Mouse (Mus musculus) forebrain, embryonic 12.5 days (tissue): ENCODE data around the gene Aatk. TPM values are rescaled to one million over a fixed set of nuclear protein-coding genes. Genes with fewer than 3 reads are reported as not detected.

Source experiments
- ATAC-seq: fragments of 200-750 bp; cut with Nextera tagmentation; 2 replicates; pipeline ENCODE4 v1.8.0; 2017; ENCODE audit warnings: moderate TSS enrichment; ENCODE audit not compliant: low FRiP score
- H3K27ac ChIP-seq: fragments of 300-500 bp; sonication (generic); 2 replicates; pipeline ENCODE4 v1.5.1; 2016; ENCODE audit warnings: mild to moderate bottlenecking
- H3K27me3 ChIP-seq: fragments of 300-500 bp; sonication (generic); 2 replicates; pipeline ENCODE4 v1.6.1; 2016; ENCODE audit warnings: mild to moderate bottlenecking
- H3K36me3 ChIP-seq: fragments of 300-500 bp; sonication (generic); replicated peaks from 2 replicates; pipeline ENCODE4 v1.6.1; 2016; ENCODE audit warnings: mild to moderate bottlenecking
- H3K4me1 ChIP-seq: fragments of 300-500 bp; sonication (generic); 2 replicates; pipeline ENCODE4 v1.6.1; 2016
- H3K4me2 ChIP-seq: fragments of 300-500 bp; sonication (generic); 2 replicates; pipeline ENCODE4 v1.6.1; 2016; ENCODE audit warnings: mild to moderate bottlenecking, moderate library complexity
- H3K4me3 ChIP-seq: fragments of 300-500 bp; sonication (generic); replicated peaks from 2 replicates; pipeline ENCODE4 v1.5.1; 2016; ENCODE audit warnings: mild to moderate bottlenecking
- H3K9ac ChIP-seq: fragments of 300-500 bp; sonication (generic); 2 replicates; pipeline ENCODE4 v1.6.1; 2016; ENCODE audit warnings: mild to moderate bottlenecking
- H3K9me3 ChIP-seq: fragments of 300-500 bp; sonication (generic); 2 replicates; pipeline ENCODE4 v1.6.1; 2016
- WGBS: fragments of 180-500 bp; shearing (Covaris S2); methylation state at CpG from one replicate; pipeline ENCODE4 v1.1.7; 2016; 5-methylcytosine and 5-hydroxymethylcytosine counted together
- polyA plus RNA-seq: library from polyadenylated mRNA; unstranded; fragments of >200 nt; fragmentation: Nextera tagmentation; extraction: Ambion mirVana; gene quantifications from 2 replicates; pipeline ENCODE4 v1.2.1, GENCODE M21; 2016

Gene Aatk
- polyA plus RNA-seq, 1 experiment from 2014 or later: 6.1 TPM

DNA sequence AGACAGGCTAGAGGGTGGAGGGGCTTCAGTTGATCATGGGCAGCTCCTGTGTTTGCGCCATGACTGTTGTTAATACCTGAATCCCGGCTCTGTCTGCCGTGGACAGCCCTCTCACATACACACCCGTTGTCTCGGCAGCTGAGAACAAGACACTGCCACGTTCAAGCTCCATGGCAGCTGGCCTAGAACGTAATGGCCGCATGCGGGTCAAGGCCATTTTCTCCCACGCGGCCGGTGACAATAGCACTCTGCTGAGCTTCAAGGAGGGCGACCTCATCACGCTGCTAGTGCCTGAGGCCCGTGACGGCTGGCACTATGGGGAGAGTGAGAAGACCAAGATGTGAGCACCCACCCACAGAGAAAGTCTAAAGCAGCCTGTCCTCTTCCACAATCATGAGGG is 49.6 kb downstream of the Aatk start:
- Histone ChIP-seq H3K9ac (no peak overlapping the region), H3K27me3 (no peaks in the 10 kb centered on the region), H3K27ac (no peak overlapping the region), H3K4me2 (no peak overlapping the region), H3K36me3 (peaks cover 19% of the 10 kb centered on the region), H3K4me3 (no peak overlapping the region), H3K9me3 (no peaks in the 10 kb centered on the region), H3K4me1 (0 out of 2 replicates have a peak, but pooled peaks cover 5% of the 10 kb centered on the region)
- no peak for ATAC-seq
- WGBS: 82% methylated on average over 16 of the region's 16 CpGs

DNA sequence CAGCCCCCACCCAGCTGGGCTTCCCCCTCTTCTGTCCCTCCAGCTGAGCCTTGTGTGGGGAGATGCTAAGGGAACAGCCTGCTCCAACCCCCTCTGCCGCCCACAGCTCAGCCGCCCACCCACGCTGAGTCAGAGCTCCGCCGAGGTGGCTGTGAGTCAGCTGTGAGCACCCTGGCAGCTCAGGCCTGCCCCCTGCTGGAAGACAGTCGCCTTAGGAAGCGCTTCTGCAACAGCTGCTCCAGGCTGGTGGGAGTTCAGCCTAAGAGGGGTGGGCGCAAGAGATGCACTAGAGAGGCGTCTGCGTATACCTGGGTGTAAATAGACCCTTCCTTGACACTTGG is 55.7 kb downstream of the Aatk start:
- Histone ChIP-seq H3K9ac (no peak overlapping the region; the same call in 1 of the 2 replicates), H3K4me2 (peak overlapping the region; percentile 24), H3K27ac (no peak overlapping the region)

DNA sequence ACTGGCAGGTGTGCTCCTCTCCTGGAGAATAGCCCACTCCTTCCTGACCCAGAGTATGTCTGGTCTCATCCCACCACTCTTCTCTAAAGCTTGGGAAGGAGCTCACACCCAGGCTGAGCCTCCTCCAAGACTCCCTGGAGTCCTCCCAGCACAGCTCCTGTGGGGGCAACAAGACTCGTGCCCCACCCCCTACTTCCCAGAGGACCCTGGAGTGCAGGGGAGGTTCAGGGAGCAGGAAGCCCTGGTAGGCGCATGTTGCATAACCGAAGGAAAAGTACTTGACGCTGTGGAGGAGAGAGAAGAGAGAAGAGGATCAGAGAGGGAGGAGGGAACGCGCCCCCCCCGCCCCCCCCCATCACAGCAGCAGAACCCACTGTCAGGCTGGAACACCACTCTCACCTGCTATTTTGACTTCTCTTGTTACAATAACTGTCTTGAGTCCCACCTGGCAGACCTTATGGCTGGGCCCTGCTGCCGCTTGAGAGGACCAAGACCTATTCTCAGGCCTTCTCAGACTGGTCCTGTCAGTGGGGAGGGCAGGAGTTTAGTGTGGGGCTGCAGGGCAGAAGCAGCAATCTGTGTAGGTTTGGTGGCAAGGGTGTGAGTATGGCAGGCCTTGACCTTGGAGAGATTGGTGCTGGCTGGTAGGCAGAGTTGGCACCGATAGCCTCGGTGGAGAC is 56.2 kb downstream of the Aatk start:
- H3K27ac ChIP-seq: no peak overlapping the region
- H3K9ac ChIP-seq: no peak overlapping the region; the same call in 1 of the 2 replicates
- WGBS: 49% methylated on average over 10 of the region's 10 CpGs
- peak overlapping the region; percentile 24 for H3K4me2 ChIP-seq
- no peak overlapping the region for H3K4me3 ChIP-seq
- ATAC-seq: peak; percentile 49
- H3K9me3 ChIP-seq: no peaks in the 10 kb centered on the region
- H3K4me1 ChIP-seq: peaks cover 36% of the 10 kb centered on the region
- peaks cover 7% of the 10 kb centered on the region; the same call in 1 of the 2 replicates for H3K36me3 ChIP-seq
- H3K27me3 ChIP-seq: no peaks in the 10 kb centered on the region

More for the DNA sequence above, 55.7 kb downstream of the Aatk start:
- Histone ChIP-seq H3K27me3 (no peaks in the 10 kb centered on the region), H3K36me3 (peaks cover 12% of the 10 kb centered on the region), H3K9me3 (no peaks in the 10 kb centered on the region), H3K4me3 (no peak overlapping the region), H3K4me1 (peaks cover 36% of the 10 kb centered on the region)
- ATAC-seq: peak; percentile 83
- WGBS: 14% methylated on average over 10 of the region's 10 CpGs

DNA sequence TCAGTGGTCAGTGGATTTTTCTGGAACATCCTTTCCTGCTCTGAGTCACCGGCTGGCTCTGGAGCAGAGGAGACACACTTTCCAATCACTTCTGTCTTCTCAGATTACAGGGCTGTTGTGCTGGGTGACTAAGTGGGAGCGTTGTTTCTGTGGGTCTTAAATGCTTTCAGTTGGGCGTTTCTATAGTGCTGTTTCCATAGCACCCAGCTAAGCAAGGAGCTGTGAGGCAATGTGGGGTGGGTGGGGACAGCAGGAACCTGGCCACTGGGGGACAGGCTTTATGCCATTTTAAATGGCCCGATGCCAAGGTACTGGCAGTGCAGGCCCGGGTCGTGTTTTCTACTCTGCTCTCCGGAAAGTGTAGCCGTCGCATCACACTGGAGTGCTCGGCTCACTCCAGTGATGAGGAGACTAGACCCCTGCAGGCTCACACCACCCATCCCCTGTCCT is 57.8 kb downstream of the Aatk start:
- H3K4me1 ChIP-seq: peaks cover 36% of the 10 kb centered on the region
- peak overlapping the region; percentile 17 for H3K4me2 ChIP-seq
- H3K9ac ChIP-seq: 0 out of 2 replicates have a peak overlapping the region, but pooled peaks have one; percentile 12
- 0 out of 2 replicates have a peak, but pooled peaks have one; percentile 42 for ATAC-seq
- WGBS: 26% methylated on average over 10 of the region's 10 CpGs
- H3K9me3 ChIP-seq: no peaks in the 10 kb centered on the region
- H3K4me3 ChIP-seq: no peak overlapping the region
- peaks cover 4% of the 10 kb centered on the region; the same call in 1 of the 2 replicates for H3K36me3 ChIP-seq
- no peaks in the 10 kb centered on the region for H3K27me3 ChIP-seq
- peak overlapping the region; percentile 65 for H3K27ac ChIP-seq

DNA sequence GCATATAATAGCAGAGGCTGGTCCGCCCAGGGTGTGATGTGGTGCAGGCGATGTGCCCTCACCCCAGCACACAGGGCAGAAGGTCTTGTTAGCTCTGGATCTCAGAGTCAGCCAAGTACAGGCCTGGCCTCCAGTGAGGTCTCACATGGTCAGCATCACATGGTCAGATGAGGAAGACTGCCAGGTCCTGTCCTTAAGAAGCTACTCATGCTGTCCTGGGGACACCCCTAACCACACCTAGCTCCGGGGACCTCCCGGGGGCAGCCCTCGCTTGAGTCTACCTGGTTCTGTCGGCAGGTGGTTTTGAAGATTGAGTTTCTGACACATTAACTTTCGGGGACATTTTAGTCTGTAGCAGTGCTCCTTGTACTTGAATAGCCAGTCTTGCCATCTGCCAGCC is 58.6 kb downstream of the Aatk start:
- Histone ChIP-seq H3K4me1 (peaks cover 36% of the 10 kb centered on the region), H3K27ac (peak overlapping the region; percentile 65; the same call in 1 of the 2 replicates), H3K36me3 (peaks cover 7% of the 10 kb centered on the region; the same call in 1 of the 2 replicates), H3K9me3 (no peaks in the 10 kb centered on the region), H3K27me3 (no peaks in the 10 kb centered on the region), H3K4me2 (no peak overlapping the region), H3K9ac (no peak overlapping the region), H3K4me3 (no peak overlapping the region)
- WGBS: 94% methylated on average over 7 of the region's 7 CpGs
- ATAC-seq: no peak

DNA sequence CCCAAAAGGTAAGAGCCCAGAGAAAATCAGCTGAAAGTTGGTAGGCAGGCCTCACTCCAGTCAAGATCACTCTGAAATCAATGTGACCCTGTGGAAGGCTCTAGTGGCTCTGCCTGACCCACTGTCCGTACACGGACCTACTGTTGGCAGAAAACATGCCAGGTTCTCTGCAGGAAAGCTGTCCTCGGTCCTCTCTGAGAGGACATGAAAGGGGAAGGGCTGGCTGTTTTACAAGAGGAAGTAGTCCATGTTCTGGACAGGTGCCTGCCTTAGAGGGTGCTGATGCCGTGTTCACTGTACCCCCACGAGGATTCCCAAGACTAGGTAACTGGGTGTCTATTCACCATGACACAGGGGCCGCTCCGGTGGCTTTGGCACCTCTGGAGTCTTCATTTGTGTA is 59.1 kb downstream of the Aatk start:
- Histone ChIP-seq H3K9ac (no peak overlapping the region; the same call in 1 of the 2 replicates), H3K9me3 (no peaks in the 10 kb centered on the region), H3K27ac (no peak overlapping the region), H3K27me3 (no peaks in the 10 kb centered on the region), H3K36me3 (peaks cover 6% of the 10 kb centered on the region; the same call in 1 of the 2 replicates), H3K4me3 (no peak overlapping the region), H3K4me1 (peaks cover 36% of the 10 kb centered on the region), H3K4me2 (no peak overlapping the region)
- WGBS: 86% methylated on average over 7 of the region's 7 CpGs
- ATAC-seq: no peak

DNA sequence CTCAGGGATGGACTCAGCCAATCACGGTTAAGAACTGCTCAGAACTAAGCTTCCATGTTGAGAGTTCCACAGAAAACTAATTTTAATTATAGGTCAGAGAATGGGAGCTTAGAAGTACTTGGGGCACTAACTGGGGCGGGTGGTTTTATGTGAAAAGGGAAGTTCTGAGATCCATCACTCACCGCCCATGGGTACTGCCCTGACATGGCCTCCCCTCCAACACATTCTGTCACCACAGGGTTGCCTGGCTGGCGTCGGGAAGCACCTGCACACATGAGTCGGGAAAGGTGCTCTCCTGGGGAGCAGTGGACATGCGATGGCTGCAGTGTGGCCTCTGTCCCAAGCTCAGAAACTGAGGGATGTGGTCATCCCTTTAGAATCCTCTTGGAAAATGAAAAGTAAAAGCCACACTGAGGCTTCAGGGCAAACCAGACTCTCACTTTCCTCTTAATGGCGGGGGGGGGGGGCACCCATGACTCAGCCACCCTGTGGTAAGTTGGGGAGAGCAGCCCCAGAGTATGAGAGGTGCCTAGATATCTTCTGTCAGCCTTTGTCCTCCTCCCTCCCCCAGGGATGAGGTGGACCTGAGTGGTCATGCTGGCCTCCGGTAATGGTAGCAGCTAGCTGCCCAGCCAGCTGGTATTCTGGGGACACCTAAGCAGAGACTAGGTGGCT is 60.1 kb downstream of the Aatk start:
- Histone ChIP-seq H3K36me3 (peaks cover 6% of the 10 kb centered on the region; the same call in 1 of the 2 replicates), H3K4me3 (no peak overlapping the region), H3K4me2 (no peak overlapping the region), H3K9ac (no peak overlapping the region), H3K9me3 (no peaks in the 10 kb centered on the region), H3K27ac (no peak overlapping the region), H3K4me1 (peaks cover 36% of the 10 kb centered on the region), H3K27me3 (no peaks in the 10 kb centered on the region)
- no peak for ATAC-seq
- WGBS: 88% methylated on average over 9 of the region's 9 CpGs

DNA sequence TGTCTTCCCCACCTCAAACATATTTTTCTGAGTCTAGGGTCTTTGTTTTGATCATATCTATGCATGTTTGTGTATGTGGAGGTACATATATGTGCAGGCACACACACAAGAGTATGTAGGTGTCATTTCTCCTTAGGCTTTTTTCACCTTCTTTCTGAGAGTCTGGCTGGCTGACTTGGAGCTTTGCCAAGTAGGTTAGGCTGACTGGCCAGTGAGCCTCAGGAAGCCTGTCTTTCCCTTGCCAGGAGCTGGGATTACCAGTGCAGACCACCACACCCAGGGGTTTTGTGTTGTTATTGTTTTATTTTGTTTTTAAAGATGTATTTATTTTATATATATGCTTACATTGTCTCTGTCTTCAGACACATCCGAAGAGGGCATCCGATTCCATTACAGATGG is 63.8 kb downstream of the Aatk start:
- H3K4me1 ChIP-seq: 0 out of 2 replicates have a peak, but pooled peaks cover 4% of the 10 kb centered on the region
- H3K9me3 ChIP-seq: no peaks in the 10 kb centered on the region
- no peak overlapping the region; the same call in 1 of the 2 replicates for H3K27ac ChIP-seq
- peaks cover 10% of the 10 kb centered on the region; the same call in 1 of the 2 replicates for H3K36me3 ChIP-seq
- no peak overlapping the region for H3K9ac ChIP-seq
- no peaks in the 10 kb centered on the region for H3K27me3 ChIP-seq
- no peak overlapping the region for H3K4me3 ChIP-seq
- 95% methylated on average over 2 of the region's 2 CpGs for WGBS
- ATAC-seq: no peak
- H3K4me2 ChIP-seq: no peak overlapping the region

DNA sequence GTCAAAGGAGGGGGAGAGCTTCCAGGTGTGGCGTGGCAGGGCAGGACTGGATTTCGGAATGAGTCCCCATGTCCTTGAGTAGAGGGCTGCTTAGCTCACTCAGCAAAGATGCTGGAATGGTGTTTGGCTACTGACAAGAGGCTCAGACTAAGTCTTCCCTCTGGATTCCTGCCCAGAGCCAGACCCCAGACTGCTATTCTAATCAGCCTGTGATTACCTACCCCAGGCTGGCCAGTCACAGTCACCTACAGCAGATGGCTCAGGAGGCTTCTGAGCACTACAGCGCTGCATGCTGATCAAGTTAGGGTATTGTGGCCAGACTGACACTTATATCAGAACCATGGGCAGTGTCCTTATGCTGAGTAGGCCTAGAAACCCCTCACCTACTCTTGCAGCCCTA is 64.7 kb downstream of the Aatk start:
- H3K27ac ChIP-seq: no peak overlapping the region
- no peak overlapping the region for H3K4me3 ChIP-seq
- H3K4me2 ChIP-seq: no peak overlapping the region
- H3K9me3 ChIP-seq: no peaks in the 10 kb centered on the region
- 87% methylated on average over 3 of the region's 3 CpGs for WGBS
- H3K9ac ChIP-seq: no peak overlapping the region
- no peaks in the 10 kb centered on the region for H3K27me3 ChIP-seq
- no peaks in the 10 kb centered on the region for H3K4me1 ChIP-seq
- peaks cover 10% of the 10 kb centered on the region; the same call in 1 of the 2 replicates for H3K36me3 ChIP-seq
- no peak for ATAC-seq

DNA sequence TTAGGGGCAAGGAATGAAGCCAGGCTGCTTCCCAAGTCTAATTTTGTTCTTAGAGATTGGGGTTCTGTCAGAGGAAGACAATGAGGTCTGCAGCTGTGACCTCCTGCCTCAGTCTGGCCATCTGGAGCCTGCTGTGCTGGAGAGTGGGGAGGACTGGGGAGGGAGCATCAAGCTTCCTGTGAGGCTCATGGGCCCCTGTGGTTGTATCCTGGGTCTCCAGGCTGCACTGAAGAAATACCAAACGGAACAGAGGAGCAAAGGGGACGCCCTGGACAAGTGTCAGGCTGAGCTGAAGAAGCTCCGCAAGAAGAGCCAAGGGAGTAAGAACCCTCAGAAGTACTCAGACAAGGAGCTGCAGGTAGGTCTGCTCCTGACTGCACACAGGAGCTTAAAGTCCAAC is 65.2 kb downstream of the Aatk start:
- Histone ChIP-seq H3K27me3 (no peaks in the 10 kb centered on the region), H3K4me2 (no peak overlapping the region), H3K9me3 (no peaks in the 10 kb centered on the region), H3K36me3 (peaks cover 10% of the 10 kb centered on the region; the same call in 1 of the 2 replicates), H3K4me3 (no peak overlapping the region), H3K4me1 (no peaks in the 10 kb centered on the region), H3K9ac (no peak overlapping the region), H3K27ac (no peak overlapping the region)
- ATAC-seq: no peak
- WGBS: 78% methylated on average over 3 of the region's 3 CpGs

DNA sequence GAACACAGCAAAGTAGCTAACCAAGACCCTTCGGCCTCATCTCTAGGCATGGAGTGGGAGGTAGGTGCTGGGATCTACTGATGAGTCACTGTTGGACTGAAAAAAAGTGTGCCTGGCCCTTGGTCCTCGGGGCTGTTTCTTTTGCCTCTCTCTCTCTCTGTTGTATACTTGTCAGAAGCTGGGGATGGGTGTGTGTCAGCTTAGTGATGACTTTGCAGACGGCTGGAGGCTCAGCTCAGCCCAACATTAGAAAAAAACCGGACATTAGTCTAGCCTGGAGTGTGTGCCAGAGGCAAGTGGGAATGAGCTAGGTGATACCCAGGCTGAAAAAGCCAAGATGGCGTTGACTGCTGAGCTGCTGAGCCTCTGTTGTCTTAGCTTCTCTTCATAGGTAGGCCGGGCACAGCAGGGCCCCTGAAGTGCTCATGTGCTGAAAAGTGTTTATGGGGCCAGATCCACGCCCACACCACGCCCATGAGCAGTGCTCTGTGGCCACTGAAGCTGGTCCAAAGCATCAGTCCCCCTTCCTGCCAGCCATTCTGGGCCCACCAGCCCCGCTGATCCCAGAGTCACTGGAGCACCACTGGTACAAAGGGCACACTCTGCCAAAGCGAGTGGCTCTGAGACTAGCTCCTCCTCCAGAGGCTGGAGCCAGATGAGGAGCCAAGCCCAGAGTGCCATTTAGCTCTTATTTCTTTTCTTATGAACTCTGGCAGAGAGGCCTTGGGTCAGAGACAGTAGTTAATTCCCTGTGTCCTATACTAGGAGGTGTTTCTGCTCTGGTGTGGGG is 67.2 kb downstream of the Aatk start:
- Histone ChIP-seq H3K9ac (no peak overlapping the region), H3K27me3 (no peaks in the 10 kb centered on the region), H3K36me3 (peaks cover 10% of the 10 kb centered on the region; the same call in 1 of the 2 replicates), H3K4me3 (no peak overlapping the region), H3K4me2 (no peak overlapping the region), H3K27ac (no peak overlapping the region), H3K4me1 (no peaks in the 10 kb centered on the region), H3K9me3 (no peaks in the 10 kb centered on the region)
- no peak for ATAC-seq
- WGBS: 83% methylated on average over 10 of the region's 10 CpGs

DNA sequence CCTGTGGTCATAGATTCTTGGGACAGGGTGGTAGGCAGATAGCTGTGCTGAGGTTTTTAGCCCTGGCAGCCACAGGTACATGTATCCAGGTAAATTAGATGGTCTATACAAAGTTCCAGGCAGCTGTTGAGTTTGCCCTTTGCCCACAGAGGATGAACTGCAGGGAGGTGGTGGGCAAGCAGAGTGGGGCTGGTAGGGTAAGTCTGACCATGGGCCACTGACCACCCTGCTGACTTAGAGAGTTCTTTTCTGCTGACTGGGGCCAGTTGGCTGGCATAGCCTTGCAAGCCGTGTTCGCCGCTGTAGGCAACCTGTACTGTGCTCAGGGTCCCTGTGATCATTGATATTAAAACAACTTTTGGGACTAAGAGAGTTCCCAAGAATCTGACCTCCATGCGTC is 68.3 kb downstream of the Aatk start:
- no peaks in the 10 kb centered on the region for H3K4me1 ChIP-seq
- 94% methylated on average over 4 of the region's 4 CpGs for WGBS
- peaks cover 5% of the 10 kb centered on the region; the same call in 1 of the 2 replicates for H3K36me3 ChIP-seq
- no peaks in the 10 kb centered on the region for H3K27me3 ChIP-seq
- no peak overlapping the region for H3K4me2 ChIP-seq
- H3K4me3 ChIP-seq: no peak overlapping the region
- H3K9ac ChIP-seq: no peak overlapping the region
- no peak for ATAC-seq
- no peak overlapping the region for H3K27ac ChIP-seq
- no peaks in the 10 kb centered on the region for H3K9me3 ChIP-seq
